Mouse (Mus musculus) monocyte, adult 59 days (primary cell): ENCODE results near the gene Erp44. TPM values are rescaled to one million over a fixed set of nuclear protein-coding genes. Genes with fewer than 3 reads are reported as not detected.

Experiments used
- total RNA-seq, 2 experiments: library from RNA; stranded (reverse); gene quantifications; one replicate each; pipeline ENCODE4 v1.2.4; 2023

Gene Erp44
- 10 to 100 TPM; 64.6 to 68.8 TPM for total RNA-seq

DNA sequence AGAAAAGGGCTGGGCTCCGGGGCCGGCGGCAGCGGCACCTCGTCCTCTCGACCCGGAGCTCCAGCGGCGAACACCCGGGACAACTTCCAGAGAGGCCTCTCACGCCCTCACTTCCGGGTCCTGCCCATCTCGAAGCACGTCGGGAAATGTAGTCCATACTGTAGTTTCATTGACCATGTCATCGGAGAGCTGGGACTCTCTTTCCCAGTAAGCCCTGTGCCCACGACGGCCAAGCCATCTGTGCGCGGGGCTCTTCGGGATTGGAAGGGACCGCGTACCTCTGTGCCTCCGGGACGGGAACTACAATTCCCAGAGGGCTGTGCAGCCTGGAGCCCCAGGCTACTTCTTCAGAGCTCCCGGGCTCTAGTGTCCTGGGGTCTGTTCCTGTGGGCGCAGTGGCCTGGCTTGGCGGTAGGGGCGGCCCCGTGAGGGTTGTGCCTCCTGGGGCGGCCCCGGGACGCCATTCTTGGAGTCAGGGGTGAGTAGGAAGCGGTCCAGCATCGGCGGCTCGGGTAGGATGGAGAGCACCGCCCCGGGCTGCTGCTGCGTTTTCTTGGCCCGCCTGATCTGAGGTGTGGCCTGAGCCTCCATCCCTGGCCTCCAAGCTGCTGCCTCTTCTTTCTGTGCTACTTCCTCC is at the start of gene Erp44, which contains the start of gene Invs:
TSS of gene Erp44 (minus strand) at position 61 of the 637 bp plus-strand sequence.
TSS of gene Invs (plus strand) at position 263 of the 637 bp plus-strand sequence.

Other genes with a start within 250 kb of the Erp44 start
- 10 to 100 TPM; 36.7 to 51.1 TPM for gene Nr4a3, start 234.4 kb downstream of the Erp44 start, total RNA-seq
- 10 to 100 TPM; 27.8 to 29.7 TPM for gene Stx17, start 154.6 kb downstream of the Erp44 start, total RNA-seq
- gene Invs, start 202 bp upstream of the Erp44 start, total RNA-seq: 1 to 10 TPM; 5.6 to 6.8 TPM
- 10 to 100 TPM; 40.2 to 47.5 TPM for gene Tex10, start 193.9 kb upstream of the Erp44 start, total RNA-seq